Mouse (Mus musculus) heart, adult 2 months (tissue): ENCODE measurements around the gene Tob1.

Experiments
- CTCF ChIP-seq: fragments of 200-600 bp; IDR thresholded peaks from 2 replicates; pipeline ENCODE4 v1.8.1; 2022; ENCODE audit warnings: antibody characterized with exemption, mild to moderate bottlenecking, moderate library complexity
- EP300 ChIP-seq: fragments of 200-500 bp; IDR thresholded peaks from 2 replicates; pipeline ENCODE4 v1.6.1; 2011; ENCODE audit warnings: low read depth, low read length, control low read depth; ENCODE audit not compliant: insufficient read depth
- POLR2A ChIP-seq: fragments of 200-500 bp; IDR thresholded peaks from 2 replicates; pipeline ENCODE4 v1.6.1; 2011; ENCODE audit warnings: mild to moderate bottlenecking, low read depth, low read length, control low read depth; ENCODE audit not compliant: insufficient read depth

DNA sequence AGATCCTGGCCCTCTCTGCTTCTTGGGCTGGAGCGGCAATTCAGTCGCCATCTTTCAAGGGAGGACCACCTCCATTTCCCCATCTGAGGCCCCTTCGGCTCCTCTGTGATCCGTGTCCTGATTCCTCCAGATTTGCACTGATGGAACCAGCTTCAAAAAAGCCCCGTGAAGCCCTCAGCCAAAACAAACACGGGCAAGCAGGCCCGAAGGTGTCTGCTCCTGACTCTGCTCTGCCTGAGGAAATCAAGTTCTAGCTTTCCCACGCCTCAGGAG is 35.5 kb downstream of the Tob1 start:
- TF ChIP-seq CTCF: no peak
- no peak for TF ChIP-seq EP300
- TF ChIP-seq POLR2A: no peak
